Mouse (Mus musculus): Measurements from ENCODE around the gene Rhobtb1.

Gene Rhobtb1

DNA sequence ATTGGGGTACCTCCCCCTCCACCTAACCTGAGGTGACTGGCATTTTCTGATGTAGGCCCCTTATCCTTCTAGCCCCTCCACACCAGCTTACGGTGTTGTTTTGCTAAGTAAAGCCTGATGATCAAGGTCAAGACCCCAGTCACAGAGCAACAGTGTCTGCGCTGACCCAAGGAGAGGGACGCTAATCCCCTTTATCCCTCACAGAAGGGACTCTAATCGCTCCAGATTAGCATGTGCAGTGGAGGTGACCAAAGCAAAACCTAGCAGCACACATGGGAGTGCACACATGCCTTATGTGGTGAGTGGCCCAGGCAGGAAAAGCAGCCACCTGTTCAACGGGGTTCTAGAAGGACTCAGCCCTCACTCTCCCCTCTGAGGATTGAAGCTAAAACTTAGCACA, 123.0 kb downstream of the Rhobtb1 start:
- DNase-seq (ENCODE audit: low read depth, low spot score) = no peak

GRCm38 (mm10) chr10:69274705-69275104, 123.5 kb downstream of the Rhobtb1 start:
- DNase-seq (ENCODE audit: low read depth, low spot score) = no peak

- DNase-seq (ENCODE audit: low read depth, low spot score) = no peak
Measured at GRCm38 (mm10) chr10:69275811-69276775, 124.9 kb downstream of the Rhobtb1 start.

DNA sequence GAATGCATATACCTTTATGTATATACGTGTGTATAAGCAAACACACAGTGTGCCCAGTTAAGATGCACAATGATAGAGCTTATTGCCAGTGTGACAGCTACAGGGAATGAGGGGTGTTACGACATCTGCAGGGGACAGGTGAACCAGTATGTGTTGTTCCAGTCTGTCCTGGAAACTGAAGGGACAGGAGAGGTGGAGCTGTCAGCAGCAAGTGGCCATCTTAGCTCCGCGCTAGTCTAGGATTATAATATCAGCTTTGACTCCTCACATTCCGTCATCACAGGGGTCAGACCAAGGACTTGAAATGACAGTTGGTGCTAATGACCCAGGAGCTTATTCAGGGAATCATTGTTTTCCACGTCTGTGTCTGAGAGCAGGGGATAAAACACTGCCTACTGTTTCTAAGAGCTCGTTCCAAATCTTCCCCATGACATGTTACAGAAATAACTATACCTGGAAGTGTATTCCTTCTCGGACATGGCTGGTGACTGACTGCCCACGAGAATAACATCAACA, 125.7 kb downstream of the Rhobtb1 start:
- DNase-seq (ENCODE audit: low read depth, low spot score) = no peak

GRCm38 (mm10) chr10:69278764-69279606, 127.8 kb downstream of the Rhobtb1 start:
- no peak for DNase-seq (ENCODE audit: low read depth, low spot score)

GRCm38 (mm10) chr10:69279607-69279978, 128.4 kb downstream of the Rhobtb1 start:
- no peak for DNase-seq (ENCODE audit: low read depth, low spot score)

- DNase-seq (ENCODE audit: low read depth, low spot score) = no peak
Measured at GRCm38 (mm10) chr10:69286939-69287338, 135.7 kb downstream of the Rhobtb1 start.

GRCm38 (mm10) chr10:69288086-69288485, 136.9 kb downstream of the Rhobtb1 start:
- DNase-seq (ENCODE audit: low read depth, low spot score) = no peak

DNA sequence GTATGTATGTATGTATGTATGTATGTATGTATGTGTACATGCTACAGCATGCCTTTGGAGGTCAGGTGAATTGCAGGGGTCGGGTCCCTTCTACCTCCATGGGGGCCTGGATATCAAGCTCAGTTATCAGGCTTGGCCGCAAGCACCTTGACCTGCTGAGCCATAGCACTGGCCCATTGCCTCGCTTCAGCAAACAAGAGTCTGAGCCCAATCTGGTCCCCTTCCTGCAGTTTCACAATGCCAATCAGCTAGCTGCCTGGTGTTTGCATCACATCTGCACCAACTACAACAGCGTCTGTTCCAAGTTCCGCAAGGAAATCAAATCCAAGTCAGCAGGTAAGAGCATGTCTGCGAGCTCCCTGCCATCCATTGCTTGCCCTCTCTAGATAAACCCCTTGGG, 137.5 kb downstream of the Rhobtb1 start:
- no peak for DNase-seq (ENCODE audit: low read depth, low spot score)

DNA sequence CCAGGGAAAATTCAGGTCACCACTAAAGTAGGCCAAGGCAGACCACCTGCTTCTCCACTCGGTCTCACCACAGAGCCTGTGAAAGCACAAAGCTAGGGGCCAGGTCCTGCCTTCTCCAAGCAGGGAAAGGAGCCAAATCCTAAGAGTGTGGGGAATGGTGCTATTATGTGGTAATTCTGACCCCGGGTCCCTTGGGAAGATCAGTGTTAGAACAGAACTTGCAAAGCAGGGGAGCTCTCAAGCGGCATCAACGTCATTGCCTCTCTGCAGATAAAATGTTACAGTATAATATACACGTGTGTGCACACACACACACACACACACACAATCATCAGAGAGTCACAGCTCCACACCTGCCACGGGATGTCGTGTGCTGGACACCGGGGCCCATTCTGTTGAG, 139.5 kb downstream of the Rhobtb1 start:
- no peak for DNase-seq (ENCODE audit: low read depth, low spot score)

- DNase-seq (ENCODE audit: low read depth, low spot score) = no peak
Measured at GRCm38 (mm10) chr10:69295919-69296318, 144.7 kb downstream of the Rhobtb1 start.

DNA sequence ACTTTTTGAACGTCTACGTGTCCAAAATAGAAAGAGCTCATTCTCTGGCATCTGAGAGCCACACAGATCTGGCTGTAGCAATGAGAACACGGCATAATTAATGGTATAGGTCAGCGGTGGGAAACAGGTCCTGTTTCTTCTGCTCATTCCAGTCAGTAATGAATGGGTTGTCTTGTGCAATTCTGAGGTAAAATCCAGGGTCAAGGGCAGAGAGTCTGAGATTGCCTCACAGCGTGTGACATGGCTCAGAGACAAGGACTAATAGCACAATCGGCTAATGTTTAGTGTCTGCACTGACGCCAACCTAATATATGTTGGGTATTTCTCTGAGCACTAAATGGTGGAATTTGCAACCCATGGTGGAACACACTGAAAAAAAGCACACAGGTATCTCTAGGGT, 148.8 kb downstream of the Rhobtb1 start:
- no peak for DNase-seq (ENCODE audit: low read depth, low spot score)

- no peak for DNase-seq (ENCODE audit: low read depth, low spot score)
Measured at GRCm38 (mm10) chr10:69302667-69303066, 151.4 kb downstream of the Rhobtb1 start.

DNA sequence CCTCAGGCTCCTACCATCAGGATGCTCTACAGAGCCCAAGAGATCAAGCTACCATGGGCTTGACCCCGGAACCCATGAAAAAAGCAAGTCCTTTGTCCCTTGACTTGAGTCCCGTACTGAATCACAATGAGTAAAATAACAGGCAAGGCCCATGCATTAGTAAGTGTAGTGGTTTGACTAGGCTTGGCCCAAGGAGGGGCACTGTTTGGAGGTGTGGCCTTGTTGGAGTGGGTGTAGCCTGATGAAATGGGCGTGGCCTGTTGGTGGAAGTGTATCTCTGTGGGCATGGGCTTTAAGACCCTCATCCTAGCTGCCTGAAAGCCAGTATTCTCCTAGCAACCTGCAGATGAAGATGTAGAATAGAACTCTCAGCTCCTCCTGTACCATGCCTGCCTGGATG, 153.6 kb downstream of the Rhobtb1 start:
- DNase-seq (ENCODE audit: low read depth, low spot score) = no peak

- DNase-seq (ENCODE audit: low read depth, low spot score) = no peak
Measured at GRCm38 (mm10) chr10:69305600-69305999, 154.4 kb downstream of the Rhobtb1 start.

DNA sequence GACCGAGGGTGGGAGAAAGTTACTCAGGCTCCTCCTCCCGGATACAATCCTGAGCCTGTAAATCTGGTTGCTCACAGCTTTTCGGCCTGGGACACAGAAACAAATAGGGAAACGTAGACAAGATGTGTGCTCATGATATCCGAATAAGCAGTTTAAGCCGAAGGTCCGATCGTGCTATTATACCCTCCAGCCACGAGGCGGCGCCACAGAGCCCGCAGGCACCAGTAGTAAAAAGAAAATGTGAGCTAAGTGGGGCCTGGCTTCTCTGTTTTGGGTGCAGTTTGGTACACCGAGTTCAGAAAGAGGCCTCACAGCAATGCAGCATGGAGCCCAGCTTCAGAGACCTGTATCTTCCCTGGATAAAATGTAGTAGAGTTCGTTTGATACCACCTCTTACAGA, 155.0 kb downstream of the Rhobtb1 start:
- peak; percentile 7 for DNase-seq (ENCODE audit: low read depth, low spot score)

- peak; percentile 67 for DNase-seq (ENCODE audit: low read depth, low spot score)
Measured at GRCm38 (mm10) chr10:69307067-69307466, 155.8 kb downstream of the Rhobtb1 start.

DNA sequence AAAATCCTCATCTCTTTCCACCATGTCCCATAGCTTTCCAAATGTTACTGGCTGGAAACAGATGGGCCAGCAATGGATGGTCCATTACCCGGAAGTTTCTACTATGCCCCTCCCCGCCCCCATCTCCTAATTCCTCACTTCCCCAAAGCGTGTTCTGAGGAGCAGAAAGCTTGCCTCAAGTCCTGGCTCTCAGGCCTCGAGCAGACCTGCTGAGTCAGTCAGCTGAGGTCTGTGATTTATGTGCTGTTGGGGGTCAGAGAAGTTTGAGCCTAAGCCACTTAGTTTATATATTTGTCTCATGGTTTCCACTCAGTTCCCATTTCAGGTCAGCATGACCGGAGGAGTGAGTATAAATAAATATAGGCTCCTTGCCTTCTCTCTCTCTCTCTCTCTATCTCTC, 157.9 kb downstream of the Rhobtb1 start:
- no peak for DNase-seq (ENCODE audit: low read depth, low spot score)

DNA sequence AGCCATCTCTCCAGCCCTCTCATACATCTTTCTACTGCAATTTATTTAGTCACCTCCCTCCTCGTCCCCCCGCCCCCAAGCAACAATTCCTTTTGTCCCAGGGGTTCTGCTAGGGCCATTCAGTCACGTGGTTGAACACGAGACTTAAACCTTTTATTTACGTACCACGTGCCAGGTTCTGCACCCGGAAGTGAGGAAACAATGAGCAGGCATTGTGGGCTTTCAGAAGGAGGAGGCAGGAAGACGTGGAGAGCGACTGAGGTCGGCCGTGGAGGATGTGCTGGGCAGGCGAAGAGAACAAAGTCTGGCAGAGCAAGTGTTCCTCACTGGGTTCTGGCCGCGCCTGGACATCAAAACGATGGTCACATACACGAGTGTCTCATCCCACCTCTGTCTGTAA, 160.6 kb downstream of the Rhobtb1 start:
- no peak for DNase-seq (ENCODE audit: low read depth, low spot score)

GRCm38 (mm10) chr10:69313944-69314343, 162.7 kb downstream of the Rhobtb1 start:
- no peak for DNase-seq (ENCODE audit: low read depth, low spot score)

- DNase-seq (ENCODE audit: low read depth, low spot score) = no peak
Measured at GRCm38 (mm10) chr10:69318514-69318913, 167.3 kb downstream of the Rhobtb1 start.
